Mouse (Mus musculus) hindbrain, embryonic 12.5 days (tissue): ENCODE data around the gene Gfm2. TPM values are rescaled to one million over a fixed set of nuclear protein-coding genes. Genes with fewer than 3 reads are reported as not detected.

Source experiments
- ATAC-seq: fragments of 200-750 bp; cut with Nextera tagmentation; 2 replicates; pipeline ENCODE4 v1.8.0; 2017; ENCODE audit warnings: moderate TSS enrichment; ENCODE audit not compliant: low FRiP score
- H3K27ac ChIP-seq: fragments of 300-500 bp; sonication (generic); 2 replicates; pipeline ENCODE4 v1.5.1; 2016; ENCODE audit warnings: mild to moderate bottlenecking
- H3K27me3 ChIP-seq: fragments of 300-500 bp; sonication (generic); 2 replicates; pipeline ENCODE4 v1.6.1; 2016; ENCODE audit warnings: mild to moderate bottlenecking
- H3K36me3 ChIP-seq: fragments of 300-500 bp; sonication (generic); 2 replicates; pipeline ENCODE4 v1.6.1; 2016; ENCODE audit warnings: mild to moderate bottlenecking
- H3K4me1 ChIP-seq: fragments of 300-500 bp; sonication (generic); 2 replicates; pipeline ENCODE4 v1.6.1; 2016
- H3K4me2 ChIP-seq: fragments of 300-500 bp; sonication (generic); replicated peaks from 2 replicates; pipeline ENCODE4 v1.6.1; 2016; ENCODE audit warnings: mild to moderate bottlenecking
- H3K4me3 ChIP-seq: fragments of 300-500 bp; sonication (generic); 2 replicates; pipeline ENCODE4 v1.5.1; 2016; ENCODE audit warnings: mild to moderate bottlenecking
- H3K9ac ChIP-seq: fragments of 300-500 bp; sonication (generic); 2 replicates; pipeline ENCODE4 v1.6.1; 2016; ENCODE audit warnings: mild to moderate bottlenecking, moderate library complexity
- H3K9me3 ChIP-seq: fragments of 300-500 bp; sonication (generic); replicated peaks from 2 replicates; pipeline ENCODE4 v1.6.1; 2016; ENCODE audit warnings: mild to moderate bottlenecking
- WGBS: fragments of 180-500 bp; shearing (Covaris S2); methylation state at CpG from one replicate; pipeline ENCODE4 v1.1.7; 2016; 5-methylcytosine and 5-hydroxymethylcytosine counted together
- polyA plus RNA-seq: library from polyadenylated mRNA; unstranded; fragments of >200 nt; fragmentation: Nextera tagmentation; extraction: Ambion mirVana; gene quantifications from 2 replicates; pipeline ENCODE4 v1.2.1, GENCODE M21; 2016

The Gfm2 gene
- polyA plus RNA-seq, 1 experiment from 2014 or later = 36.4 TPM

- no peak for ATAC-seq
- H3K36me3 ChIP-seq = peaks cover 54% of the 10 kb centered on the region
- 60% methylated on average over 4 of the region's 4 CpGs for WGBS
Observed at GRCm38 (mm10) chr13:97145834-97146233, 8.1 kb downstream of the Gfm2 start.

GRCm38 (mm10) chr13:97175520-97176264 lies 38.0 kb downstream of the Gfm2 start:
- H3K27ac ChIP-seq = no peak overlapping the region
- 91% methylated on average over 10 of the region's 10 CpGs for whole genome bisulfite sequencing
- no peaks in the 10 kb centered on the region for H3K27me3 ChIP-seq
- H3K4me2 ChIP-seq = no peak overlapping the region
- no peak overlapping the region for H3K4me3 ChIP-seq
- peaks cover 70% of the 10 kb centered on the region for H3K36me3 ChIP-seq
- H3K9me3 ChIP-seq = no peaks in the 10 kb centered on the region
- ATAC-seq = no peak
- H3K9ac ChIP-seq = no peak overlapping the region
- no peaks in the 10 kb centered on the region for H3K4me1 ChIP-seq

More at GRCm38 (mm10) chr13:97145834-97146233, 8.1 kb downstream of the Gfm2 start:
- no peaks in the 10 kb centered on the region for H3K27me3 ChIP-seq
- H3K4me2 ChIP-seq = no peak overlapping the region
- no peaks in the 10 kb centered on the region for H3K9me3 ChIP-seq
- no peak overlapping the region for H3K27ac ChIP-seq
- H3K4me3 ChIP-seq = no peak overlapping the region
- H3K4me1 ChIP-seq = no peaks in the 10 kb centered on the region
- no peak overlapping the region for H3K9ac ChIP-seq

DNA sequence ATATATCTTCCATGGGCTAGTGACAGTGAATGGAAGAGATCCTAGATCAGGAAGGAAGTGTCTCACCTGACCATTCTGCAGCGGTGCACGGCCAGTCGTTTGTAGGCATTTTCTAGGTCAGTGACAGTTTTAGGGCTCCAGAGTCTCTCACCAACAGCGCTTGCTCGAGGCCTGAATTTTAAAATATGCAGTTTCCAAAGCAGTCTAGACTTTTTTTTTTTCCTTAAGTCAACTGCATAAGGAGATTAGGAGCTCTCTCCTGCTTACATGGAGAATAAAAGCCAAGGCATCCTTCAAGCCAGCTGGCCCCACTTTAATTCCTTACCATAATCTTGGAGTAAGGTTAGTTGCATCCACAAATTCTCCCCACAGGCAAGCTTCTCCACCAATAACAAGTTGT lies 39.0 kb downstream of the Gfm2 start:
- Histone ChIP-seq H3K36me3 (peaks cover 70% of the 10 kb centered on the region), H3K9me3 (no peaks in the 10 kb centered on the region), H3K4me1 (no peaks in the 10 kb centered on the region), H3K27ac (no peak overlapping the region), H3K4me2 (no peak overlapping the region), H3K9ac (no peak overlapping the region), H3K4me3 (no peak overlapping the region), H3K27me3 (no peaks in the 10 kb centered on the region)
- ATAC-seq = no peak
- WGBS = 91% methylated on average over 5 of the region's 5 CpGs

DNA sequence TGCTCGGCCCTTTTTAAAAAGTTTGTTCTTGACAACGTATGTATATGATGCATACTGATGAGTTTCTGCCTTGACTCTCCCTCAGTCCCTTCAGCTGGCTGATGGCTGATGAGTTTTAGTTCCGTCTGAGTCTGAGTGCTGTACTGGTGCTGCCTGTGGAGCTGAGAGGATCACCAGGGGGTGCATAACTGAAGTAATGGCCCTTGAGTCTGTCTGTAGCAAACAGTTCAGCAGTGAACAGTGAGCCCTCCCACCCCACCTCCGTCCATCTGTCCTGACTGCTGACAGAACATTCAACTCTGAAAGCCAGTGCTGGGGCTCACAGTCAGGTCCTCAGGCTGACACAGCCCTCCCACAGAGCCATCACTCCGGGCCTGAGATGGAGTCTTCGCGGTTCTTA lies 41.2 kb downstream of the Gfm2 start:
- H3K9me3 ChIP-seq = no peaks in the 10 kb centered on the region
- H3K4me3 ChIP-seq = no peak overlapping the region
- no peak overlapping the region for H3K9ac ChIP-seq
- 54% methylated on average over 7 of the region's 7 CpGs for WGBS
- no peak for ATAC-seq
- peaks cover 60% of the 10 kb centered on the region for H3K36me3 ChIP-seq
- no peak overlapping the region for H3K27ac ChIP-seq
- H3K4me1 ChIP-seq = no peaks in the 10 kb centered on the region
- no peaks in the 10 kb centered on the region for H3K27me3 ChIP-seq
- H3K4me2 ChIP-seq = no peak overlapping the region

DNA sequence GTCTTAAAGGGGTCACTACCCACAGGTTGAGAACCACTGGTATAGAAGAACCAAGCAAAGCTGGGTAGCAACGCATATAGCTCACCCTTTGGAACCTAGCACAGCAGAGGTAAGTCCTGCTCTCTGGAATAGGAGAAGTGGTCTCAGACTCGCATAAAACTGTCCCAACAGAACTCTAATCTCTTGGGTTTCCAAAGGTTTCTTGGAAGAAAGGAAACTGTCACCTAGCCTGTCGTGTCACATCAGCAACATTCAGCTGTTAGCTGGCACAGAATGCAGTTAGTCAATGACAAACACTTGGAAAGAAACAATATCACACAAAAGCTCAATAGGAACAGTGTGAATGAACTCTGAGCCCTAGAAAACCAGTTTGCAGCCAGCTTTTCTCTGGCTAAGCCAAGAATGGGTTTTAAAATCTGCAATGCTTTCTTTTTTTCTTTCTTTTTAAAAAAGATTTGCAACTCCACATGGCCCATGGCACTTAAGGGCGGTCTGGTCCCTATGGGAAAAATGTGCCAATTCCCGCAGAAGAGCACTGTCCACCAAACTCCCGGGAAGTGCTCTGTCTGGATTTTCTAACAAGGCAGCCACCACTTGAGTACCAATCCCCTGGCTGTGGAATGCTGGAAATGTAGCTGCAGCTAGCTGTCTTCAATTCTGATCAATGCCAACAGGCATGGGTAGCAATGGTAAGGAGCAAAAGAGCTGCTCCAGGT lies 42.5 kb downstream of the Gfm2 start:
- H3K4me1 ChIP-seq = no peaks in the 10 kb centered on the region
- H3K4me2 ChIP-seq = no peak overlapping the region
- H3K9me3 ChIP-seq = no peaks in the 10 kb centered on the region
- ATAC-seq = no peak
- H3K27me3 ChIP-seq = no peaks in the 10 kb centered on the region
- no peak overlapping the region for H3K4me3 ChIP-seq
- H3K27ac ChIP-seq = no peak overlapping the region
- WGBS = 69% methylated on average over 6 of the region's 6 CpGs
- no peak overlapping the region for H3K9ac ChIP-seq
- peaks cover 47% of the 10 kb centered on the region for H3K36me3 ChIP-seq

- Histone ChIP-seq H3K27me3 (no peaks in the 10 kb centered on the region), H3K4me2 (no peak overlapping the region), H3K27ac (no peak overlapping the region), H3K9me3 (no peaks in the 10 kb centered on the region), H3K36me3 (peaks cover 29% of the 10 kb centered on the region), H3K4me1 (no peaks in the 10 kb centered on the region), H3K9ac (no peak overlapping the region), H3K4me3 (no peak overlapping the region)
- 71% methylated on average over 4 of the region's 4 CpGs for WGBS
- ATAC-seq = no peak
Observed at GRCm38 (mm10) chr13:97182821-97183220, 45.1 kb downstream of the Gfm2 start.

- WGBS = 94% methylated on average over 2 of the region's 2 CpGs
- no peak for ATAC-seq
- H3K4me1 ChIP-seq = no peaks in the 10 kb centered on the region
- H3K27me3 ChIP-seq = no peaks in the 10 kb centered on the region
- peaks cover 24% of the 10 kb centered on the region for H3K36me3 ChIP-seq
- no peaks in the 10 kb centered on the region for H3K9me3 ChIP-seq
- no peak overlapping the region for H3K4me2 ChIP-seq
- H3K9ac ChIP-seq = no peak overlapping the region
- no peak overlapping the region for H3K27ac ChIP-seq
- H3K4me3 ChIP-seq = no peak overlapping the region
Observed at GRCm38 (mm10) chr13:97184168-97184567, 46.4 kb downstream of the Gfm2 start.

GRCm38 (mm10) chr13:97184656-97185055 lies 46.9 kb downstream of the Gfm2 start:
- 81% methylated on average over 5 of the region's 5 CpGs for WGBS
- H3K27me3 ChIP-seq = no peaks in the 10 kb centered on the region
- no peaks in the 10 kb centered on the region for H3K9me3 ChIP-seq
- no peaks in the 10 kb centered on the region for H3K4me1 ChIP-seq
- no peak for ATAC-seq
- H3K36me3 ChIP-seq = peaks cover 20% of the 10 kb centered on the region; the same call in 1 of the 2 replicates
- H3K4me2 ChIP-seq = no peak overlapping the region
- H3K4me3 ChIP-seq = no peak overlapping the region
- no peak overlapping the region for H3K27ac ChIP-seq
- H3K9ac ChIP-seq = no peak overlapping the region

GRCm38 (mm10) chr13:97186346-97186745 lies 48.6 kb downstream of the Gfm2 start:
- Histone ChIP-seq H3K9ac (no peak overlapping the region), H3K4me2 (no peak overlapping the region), H3K4me3 (no peak overlapping the region), H3K36me3 (0 out of 2 replicates have a peak, but pooled peaks cover 10% of the 10 kb centered on the region), H3K27ac (no peak overlapping the region), H3K27me3 (no peaks in the 10 kb centered on the region), H3K4me1 (no peaks in the 10 kb centered on the region), H3K9me3 (no peaks in the 10 kb centered on the region)
- 86% methylated on average over 4 of the region's 4 CpGs for WGBS
- ATAC-seq = no peak

GRCm38 (mm10) chr13:97187693-97188092 lies 50.0 kb downstream of the Gfm2 start:
- H3K4me3 ChIP-seq = no peak overlapping the region
- 0 out of 2 replicates have a peak, but pooled peaks cover 8% of the 10 kb centered on the region for H3K36me3 ChIP-seq
- H3K4me1 ChIP-seq = no peaks in the 10 kb centered on the region
- H3K27ac ChIP-seq = no peak overlapping the region
- no peak for ATAC-seq
- H3K9me3 ChIP-seq = no peaks in the 10 kb centered on the region
- WGBS = 83% methylated on average over 5 of the region's 5 CpGs
- no peak overlapping the region for H3K4me2 ChIP-seq
- no peaks in the 10 kb centered on the region for H3K27me3 ChIP-seq
- H3K9ac ChIP-seq = no peak overlapping the region

GRCm38 (mm10) chr13:97192649-97193048 lies 54.9 kb downstream of the Gfm2 start:
- H3K27me3 ChIP-seq = no peaks in the 10 kb centered on the region
- H3K27ac ChIP-seq = no peak overlapping the region
- no peaks in the 10 kb centered on the region for H3K4me1 ChIP-seq
- 86% methylated on average over 11 of the region's 11 CpGs for WGBS
- H3K9me3 ChIP-seq = no peaks in the 10 kb centered on the region
- no peak overlapping the region for H3K9ac ChIP-seq
- H3K4me2 ChIP-seq = no peak overlapping the region
- 0 out of 2 replicates have a peak, but pooled peaks cover 2% of the 10 kb centered on the region for H3K36me3 ChIP-seq
- no peak overlapping the region for H3K4me3 ChIP-seq
- no peak for ATAC-seq

GRCm38 (mm10) chr13:97193420-97193819 lies 55.7 kb downstream of the Gfm2 start:
- no peak overlapping the region for H3K4me2 ChIP-seq
- 0 out of 2 replicates have a peak, but pooled peaks cover 3% of the 10 kb centered on the region for H3K4me1 ChIP-seq
- H3K27ac ChIP-seq = no peak overlapping the region
- no peaks in the 10 kb centered on the region for H3K27me3 ChIP-seq
- WGBS = 63% methylated on average over 7 of the region's 7 CpGs
- no peak overlapping the region for H3K9ac ChIP-seq
- no peak for ATAC-seq
- 0 out of 2 replicates have a peak, but pooled peaks cover 2% of the 10 kb centered on the region for H3K36me3 ChIP-seq
- H3K4me3 ChIP-seq = no peak overlapping the region
- no peaks in the 10 kb centered on the region for H3K9me3 ChIP-seq
